Mouse (Mus musculus) limb, embryonic 11.5 days (tissue): Measurements from ENCODE around the gene Dctn1. TPM values are rescaled to one million over a fixed set of nuclear protein-coding genes. Genes with fewer than 3 reads are reported as not detected.

Source experiments
- ATAC-seq: fragments of 200-750 bp; cut with Nextera tagmentation; 2 replicates; pipeline ENCODE4 v1.8.0; 2017; ENCODE audit warnings: low read depth; ENCODE audit not compliant: insufficient number of reproducible peaks, low FRiP score, low TSS enrichment
- DNase-seq: peaks from one replicate; pipeline ENCODE4 v3.0.0-alpha.2; 2015; ENCODE audit warnings: low spot score
- H3K27ac ChIP-seq: fragments of 300-500 bp; sonication (generic); replicated peaks from 2 replicates; pipeline ENCODE4 v1.5.1; 2014; ENCODE audit warnings: low read depth, mild to moderate bottlenecking, low read length
- H3K27me3 ChIP-seq: fragments of 300-500 bp; sonication (generic); 2 replicates; pipeline ENCODE4 v1.6.1; 2014; ENCODE audit warnings: mild to moderate bottlenecking, low read length, mixed read lengths; ENCODE audit not compliant: control insufficient read depth, insufficient read depth
- H3K36me3 ChIP-seq: fragments of 300-500 bp; sonication (generic); 2 replicates; pipeline ENCODE4 v1.6.1; 2014; ENCODE audit warnings: mild to moderate bottlenecking, low read length, moderate library complexity, mixed read lengths; ENCODE audit not compliant: control insufficient read depth, insufficient read depth
- H3K4me1 ChIP-seq: fragments of 300-500 bp; sonication (generic); 2 replicates; pipeline ENCODE4 v1.6.1; 2014; ENCODE audit warnings: low read length, mixed read lengths; ENCODE audit not compliant: control insufficient read depth, insufficient read depth
- H3K4me2 ChIP-seq: fragments of 300-500 bp; sonication (generic); 2 replicates; pipeline ENCODE4 v1.6.1; 2014; ENCODE audit warnings: low read depth, mild to moderate bottlenecking, moderate library complexity; ENCODE audit not compliant: severe bottlenecking
- H3K4me3 ChIP-seq: fragments of 300-500 bp; sonication (generic); 2 replicates; pipeline ENCODE4 v1.5.1; 2014; ENCODE audit warnings: low read depth, low read length
- H3K9ac ChIP-seq: fragments of 300-500 bp; sonication (generic); 2 replicates; pipeline ENCODE4 v1.6.1; 2014; ENCODE audit warnings: mild to moderate bottlenecking, low read length
- H3K9me3 ChIP-seq: fragments of 300-500 bp; sonication (generic); 2 replicates; pipeline ENCODE4 v1.6.1; 2016; ENCODE audit warnings: low read length; ENCODE audit not compliant: control insufficient read depth
- WGBS: fragments of 180-500 bp; shearing (Covaris S2); extraction: QIAGEN DNeasy Blood & Tissue Kit; methylation state at CpG from one replicate; pipeline ENCODE4 v1.1.7; 2014; 5-methylcytosine and 5-hydroxymethylcytosine counted together
- polyA plus RNA-seq: library from polyadenylated mRNA; unstranded; fragments of >200 nt; fragmentation: Nextera tagmentation; extraction: Ambion mirVana; gene quantifications from 2 replicates; pipeline ENCODE4 v1.2.1, GENCODE M21; 2014

Dctn1 gene
- polyA plus RNA-seq, 1 experiment from 2014 or later: 70.4 TPM

DNA sequence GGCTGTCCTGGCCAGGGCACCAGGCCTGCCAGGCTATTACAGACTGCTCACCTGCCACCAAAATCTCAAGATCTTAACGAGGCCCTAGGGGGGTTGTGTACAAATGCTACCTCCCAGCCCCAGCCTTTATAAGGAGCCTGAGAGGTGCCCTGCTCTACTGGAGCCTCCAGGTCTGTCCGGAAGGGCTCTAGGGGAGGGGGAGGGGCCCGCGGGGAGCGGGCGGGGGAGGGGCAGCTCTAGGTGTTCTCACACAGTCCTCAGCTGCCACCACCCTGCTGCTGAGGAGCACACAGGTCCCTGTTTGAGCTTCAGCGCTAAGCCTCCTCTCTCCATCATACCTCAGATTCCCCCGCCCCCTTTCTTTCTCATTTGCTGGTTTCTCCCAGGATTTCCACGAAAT is 71.4 kb downstream of the Dctn1 start:
- Histone ChIP-seq H3K36me3 (no peaks in the 10 kb centered on the region), H3K27me3 (0 out of 2 replicates have a peak, but pooled peaks cover 4% of the 10 kb centered on the region)

DNA sequence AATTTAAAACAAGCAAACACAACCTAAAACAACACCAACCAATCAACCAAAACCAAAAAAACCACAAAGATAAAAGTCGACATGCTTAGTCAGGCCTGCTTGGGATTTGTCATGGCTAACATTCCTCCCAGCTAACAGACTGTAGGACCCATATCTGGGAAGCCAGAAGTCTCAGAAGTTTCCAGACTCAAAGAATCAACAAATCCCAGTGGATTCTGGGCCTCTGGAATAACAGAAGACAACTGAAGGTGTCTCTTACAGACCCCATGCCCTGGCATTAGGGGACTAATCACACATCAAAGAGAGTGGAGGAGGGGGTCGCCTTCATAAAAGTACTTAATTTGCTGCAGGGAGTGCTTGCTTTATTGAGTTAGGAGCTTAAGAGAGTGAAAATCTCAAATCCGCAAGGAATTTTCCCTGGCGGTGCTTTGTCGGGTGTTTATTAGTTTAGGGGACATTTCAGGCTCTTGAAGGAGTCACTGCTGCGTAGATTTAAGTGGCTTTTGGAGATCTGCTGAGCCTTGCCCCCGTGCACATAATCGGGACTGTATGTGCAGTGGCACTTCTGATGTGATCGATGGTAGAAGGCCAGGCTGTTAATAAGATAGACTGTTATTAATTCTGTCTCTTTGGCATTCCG is 78.8 kb downstream of the Dctn1 start:
- no peak overlapping the region for H3K27ac ChIP-seq
- H3K4me1 ChIP-seq: peaks cover 19% of the 10 kb centered on the region
- H3K9me3 ChIP-seq: no peaks in the 10 kb centered on the region
- no peak overlapping the region for H3K4me2 ChIP-seq
- no peak overlapping the region for H3K4me3 ChIP-seq
- no peaks in the 10 kb centered on the region for H3K27me3 ChIP-seq
- DNase-seq (peak; percentile 56), ATAC-seq (peak; percentile 60; the same call in 1 of the 2 replicates)
- no peaks in the 10 kb centered on the region for H3K36me3 ChIP-seq
- WGBS: 8% methylated on average over 10 of the region's 10 CpGs
- no peak overlapping the region for H3K9ac ChIP-seq

More for the DNA sequence above, 71.4 kb downstream of the Dctn1 start:
- Histone ChIP-seq H3K4me1 (peaks cover 26% of the 10 kb centered on the region), H3K4me3 (0 out of 2 replicates have a peak overlapping the region, but pooled peaks have one; percentile 12), H3K9me3 (no peaks in the 10 kb centered on the region), H3K27ac (no peak overlapping the region), H3K4me2 (peak overlapping the region; percentile 43), H3K9ac (no peak overlapping the region)
- 3% methylated on average over 8 of the region's 9 CpGs for WGBS
- peak; percentile 45; the same call in 1 of the 2 replicates for ATAC-seq
- DNase-seq: peak; percentile 46

DNA sequence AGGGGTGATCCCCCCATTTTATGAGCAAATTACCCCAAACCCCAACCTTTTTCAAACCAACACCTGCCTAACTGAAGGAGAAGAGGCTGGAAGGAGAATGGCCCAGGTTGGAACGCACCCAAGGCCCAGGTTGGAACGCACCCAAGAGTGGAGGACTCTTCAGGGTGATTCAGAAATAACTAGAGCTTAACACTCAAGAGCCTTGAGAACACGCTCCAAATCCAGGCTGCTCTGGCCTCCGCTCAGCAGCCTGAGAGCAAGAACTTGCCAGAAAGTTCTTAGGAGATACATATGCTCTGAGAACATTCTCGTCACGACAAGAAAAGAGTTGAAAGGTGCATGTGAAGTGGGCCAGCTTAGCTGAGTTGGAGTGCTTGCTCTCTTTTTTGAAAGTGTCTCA is 79.4 kb downstream of the Dctn1 start:
- Histone ChIP-seq H3K27me3 (no peaks in the 10 kb centered on the region), H3K36me3 (no peaks in the 10 kb centered on the region), H3K4me1 (peaks cover 17% of the 10 kb centered on the region), H3K4me2 (no peak overlapping the region), H3K27ac (no peak overlapping the region), H3K4me3 (no peak overlapping the region), H3K9me3 (no peaks in the 10 kb centered on the region), H3K9ac (no peak overlapping the region)
- ATAC-seq: 0 out of 2 replicates have a peak, but pooled peaks have one; percentile 22
- WGBS: 82% methylated on average over 6 of the region's 6 CpGs
- no peak for DNase-seq

DNA sequence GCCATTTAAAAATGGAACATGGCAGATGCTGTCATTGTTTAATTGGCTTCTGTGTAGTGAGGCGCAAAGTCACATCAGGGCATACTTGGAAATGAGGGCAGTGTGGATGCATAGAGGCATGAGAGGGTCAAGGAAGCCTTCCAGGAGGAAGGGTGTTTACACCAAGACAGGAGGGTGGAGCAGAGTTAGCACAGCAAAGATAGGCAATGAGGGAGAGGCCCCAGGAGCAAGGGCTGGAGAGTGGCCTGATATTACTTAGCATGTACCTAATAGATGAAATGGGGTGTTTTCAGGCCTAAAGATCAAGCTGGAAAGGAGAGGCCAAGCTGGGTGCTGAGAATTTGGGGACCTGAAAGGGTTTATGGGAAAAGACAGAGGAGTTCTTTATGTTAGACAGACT is 80.3 kb downstream of the Dctn1 start:
- Histone ChIP-seq H3K9me3 (no peaks in the 10 kb centered on the region), H3K4me3 (no peak overlapping the region), H3K4me2 (no peak overlapping the region), H3K4me1 (peaks cover 14% of the 10 kb centered on the region), H3K27ac (no peak overlapping the region), H3K9ac (no peak overlapping the region), H3K27me3 (no peaks in the 10 kb centered on the region), H3K36me3 (no peaks in the 10 kb centered on the region)
- DNase-seq: no peak
- WGBS: 91% methylated on average over 1 of the region's 1 CpGs
- ATAC-seq: no peak

DNA sequence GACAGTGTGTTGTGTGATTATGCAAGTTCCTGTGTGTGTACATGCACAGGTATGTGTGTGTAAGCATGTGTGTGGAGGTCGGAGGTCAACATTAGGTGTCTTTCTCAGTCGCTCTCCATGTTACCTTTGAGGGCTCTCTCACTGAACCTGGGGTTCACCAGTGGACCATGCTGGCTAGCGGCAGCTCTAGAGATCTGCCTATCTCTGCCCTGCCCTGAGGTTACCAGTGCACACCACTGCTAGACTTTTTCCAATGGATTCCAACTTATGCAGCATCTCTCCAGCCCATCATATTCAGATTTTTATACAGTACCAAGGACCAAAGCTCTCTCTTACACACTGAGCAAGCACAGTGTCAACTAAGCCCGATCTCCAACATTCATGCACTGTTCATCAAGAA is 81.0 kb downstream of the Dctn1 start:
- no peaks in the 10 kb centered on the region for H3K9me3 ChIP-seq
- no peak overlapping the region for H3K4me3 ChIP-seq
- H3K4me1 ChIP-seq: peaks cover 14% of the 10 kb centered on the region
- H3K36me3 ChIP-seq: no peaks in the 10 kb centered on the region
- DNase-seq: no peak
- H3K27me3 ChIP-seq: no peaks in the 10 kb centered on the region
- no peak overlapping the region for H3K4me2 ChIP-seq
- no peak for ATAC-seq
- no peak overlapping the region for H3K27ac ChIP-seq
- no peak overlapping the region for H3K9ac ChIP-seq
- WGBS: 92% methylated on average over 4 of the region's 4 CpGs

DNA sequence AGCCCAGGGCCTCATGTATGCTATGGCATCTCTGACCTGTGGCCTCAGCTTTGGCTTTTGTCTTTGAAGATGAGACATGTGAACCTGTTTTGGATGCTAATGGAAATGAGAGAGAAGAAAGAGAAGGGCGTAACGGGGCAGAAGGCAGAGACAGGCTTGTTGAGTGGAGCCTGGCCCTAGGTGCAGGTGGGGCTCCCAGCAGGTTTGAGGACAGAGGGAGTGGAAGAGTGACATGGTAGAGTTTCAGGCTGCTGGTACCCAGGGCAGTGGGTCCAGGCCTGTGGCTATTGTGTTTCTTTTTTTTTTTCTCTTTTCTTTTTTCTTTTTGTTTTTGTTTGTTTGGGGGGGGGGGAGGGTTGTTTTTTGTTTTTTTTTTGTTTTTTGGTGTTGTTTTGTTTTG is 81.4 kb downstream of the Dctn1 start:
- ATAC-seq (no peak), DNase-seq (no peak)
- Histone ChIP-seq H3K9me3 (no peaks in the 10 kb centered on the region), H3K36me3 (no peaks in the 10 kb centered on the region), H3K4me2 (no peak overlapping the region), H3K9ac (no peak overlapping the region), H3K27ac (no peak overlapping the region), H3K27me3 (no peaks in the 10 kb centered on the region), H3K4me3 (no peak overlapping the region), H3K4me1 (peaks cover 11% of the 10 kb centered on the region)
- WGBS: 88% methylated on average over 2 of the region's 2 CpGs

Other genes with a start within 250 kb of the Dctn1 start
- gene Sema4f, start 226.2 kb upstream of the Dctn1 start, polyA plus RNA-seq: 1.1 and 1.2 TPM in 2 replicates
- 0.12 and 0.27 TPM in 2 replicates for gene M1ap, start 219.0 kb upstream of the Dctn1 start, polyA plus RNA-seq
- 6.5 and 7.3 TPM in 2 replicates for gene Dok1, start 132.4 kb upstream of the Dctn1 start, polyA plus RNA-seq
- gene Loxl3, start 131.7 kb upstream of the Dctn1 start, polyA plus RNA-seq: 10.1 and 13.7 TPM in 2 replicates
- 122 and 123 TPM in 2 replicates for gene Aup1, start 111.4 kb upstream of the Dctn1 start, polyA plus RNA-seq
- 28.7 and 33.2 TPM in 2 replicates for gene Htra2, start 110.6 kb upstream of the Dctn1 start, polyA plus RNA-seq
- gene Dqx1, start 108.1 kb upstream of the Dctn1 start, polyA plus RNA-seq: 0.35 and 0.88 TPM in 2 replicates
- gene Tlx2, start 95.6 kb upstream of the Dctn1 start, polyA plus RNA-seq: 0.13 TPM in 1 of 2 replicates, not detected in the other
- gene Pcgf1, start 88.1 kb upstream of the Dctn1 start, polyA plus RNA-seq: 44.3 and 47.0 TPM in 2 replicates
- 0.81 and 2.0 TPM in 2 replicates for gene Lbx2, start 79.6 kb upstream of the Dctn1 start, polyA plus RNA-seq
- gene Ccdc142, start 64.3 kb upstream of the Dctn1 start, polyA plus RNA-seq: 1.9 and 2.0 TPM in 2 replicates
- 2.3 and 2.4 TPM in 2 replicates for gene Gm42688, start 64.3 kb upstream of the Dctn1 start, polyA plus RNA-seq
- gene Mrpl53, start 56.9 kb upstream of the Dctn1 start, polyA plus RNA-seq: 140 and 141 TPM in 2 replicates
- gene Mogs, start 50.4 kb upstream of the Dctn1 start, polyA plus RNA-seq: 34.7 and 42.1 TPM in 2 replicates
- gene Wbp1, start 44.4 kb upstream of the Dctn1 start, polyA plus RNA-seq: 153 and 182 TPM in 2 replicates
- 20.8 and 21.7 TPM in 2 replicates for gene Ino80b, start 40.5 kb upstream of the Dctn1 start, polyA plus RNA-seq
- gene Rtkn, start 30.5 kb upstream of the Dctn1 start, polyA plus RNA-seq: 29.2 and 30.5 TPM in 2 replicates
- 11.5 and 13.7 TPM in 2 replicates for gene Wdr54, start 9.5 kb upstream of the Dctn1 start, polyA plus RNA-seq
- 0.58 and 1.1 TPM in 2 replicates for gene 1700003E16Rik, start 9.5 kb upstream of the Dctn1 start, polyA plus RNA-seq
- gene Slc4a5, start 53.9 kb downstream of the Dctn1 start, polyA plus RNA-seq: 0.16 and 0.47 TPM in 2 replicates
- gene Mthfd2, start 160.0 kb downstream of the Dctn1 start, polyA plus RNA-seq: 59.7 and 59.9 TPM in 2 replicates
- gene Mob1a, start 160.1 kb downstream of the Dctn1 start, polyA plus RNA-seq: 69.7 and 78.6 TPM in 2 replicates
- gene Bola3, start 183.2 kb downstream of the Dctn1 start, polyA plus RNA-seq: 143 and 157 TPM in 2 replicates